Mouse (Mus musculus): ENCODE results near the gene Hus1. TPM values are rescaled to one million over a fixed set of nuclear protein-coding genes. Genes with fewer than 3 reads are reported as not detected.

The Hus1 gene
- total and polyA plus RNA-seq, 3 experiments: 14.3 to 31.0 (median 29.9) TPM

GRCm38 (mm10) chr11:9057711-9058110 lies 46.7 kb upstream of the Hus1 start:
- Histone ChIP-seq H3K4me1 (ENCODE audit: control insufficient read depth in 1 of 2, insufficient read depth in 2 of 2) (peaks cover 3 to 16% of the 10 kb centered on the region in 2 experiments; a peak in 3 of 4 replicates), H3K36me3 (replicated peaks in 1 of 2; ENCODE audit: control insufficient read depth in 1 of 2, insufficient read depth in 1 of 2, low read length in 1 of 2) (no peaks in the 10 kb centered on the region), H3K4me2 (ENCODE audit: insufficient read depth, low read depth, poor library complexity, severe bottlenecking) (no peak overlapping the region), H3K27me3 (replicated peaks) (peaks cover 78% of the 10 kb centered on the region), H3K27ac (ENCODE audit: insufficient read depth, low read depth) (no peak overlapping the region), H3K9me3 (replicated peaks; ENCODE audit: low read length) (no peaks in the 10 kb centered on the region), H3K4me3 (replicated peaks in 1 of 3; ENCODE audit: low read depth in 2 of 3, low read length in 2 of 3, poor library complexity in 1 of 3) (no peak overlapping the region), H3K79me2 (replicated peaks; ENCODE audit: control insufficient read depth, extremely low read depth, insufficient read depth, poor library complexity, severe bottlenecking) (no peaks in the 10 kb centered on the region), H3K9ac (ENCODE audit: insufficient read depth, low read depth) (no peak overlapping the region)
- in situ Hi-C loops (cut with MboI; ENCODE audit: low pct_ligation_motif_present, low pct_unique_long_range_greater_than_20kb, low sequenced_read_pairs): no loop called here
- TF ChIP-seq ELF1 (IDR thresholded peaks at IDR 0.05; ENCODE audit: low read depth, low read length) (no peak), RCOR1 (conservative IDR thresholded peaks at IDR 0.05; ENCODE audit: low read depth, low read length) (no peak), JUN (IDR thresholded peaks at IDR 0.05; ENCODE audit: insufficient read depth, low read depth, low read length) (no peak), MXI1 (IDR thresholded peaks at IDR 0.05; ENCODE audit: low read depth, low read length) (no peak), BHLHE40 (IDR thresholded peaks at IDR 0.05; ENCODE audit: low read depth, low read length) (no peak), JUND (conservative IDR thresholded peaks at IDR 0.05; ENCODE audit: low read depth, low read length) (no peak), MEF2A (IDR thresholded peaks at IDR 0.05; ENCODE audit: borderline replicate concordance, low read depth, low read length) (no peak), SMC3 (IDR thresholded peaks at IDR 0.05; ENCODE audit: low read depth, low read length) (no peak)
- dilution Hi-C loops (cut with MboI; ENCODE audit: extremely low pct_ligation_motif_present, extremely low pct_unique_long_range_greater_than_20kb, low sequenced_read_pairs): no loop called here
- DNase-seq (ENCODE audit: extremely low read depth): no peak

DNA sequence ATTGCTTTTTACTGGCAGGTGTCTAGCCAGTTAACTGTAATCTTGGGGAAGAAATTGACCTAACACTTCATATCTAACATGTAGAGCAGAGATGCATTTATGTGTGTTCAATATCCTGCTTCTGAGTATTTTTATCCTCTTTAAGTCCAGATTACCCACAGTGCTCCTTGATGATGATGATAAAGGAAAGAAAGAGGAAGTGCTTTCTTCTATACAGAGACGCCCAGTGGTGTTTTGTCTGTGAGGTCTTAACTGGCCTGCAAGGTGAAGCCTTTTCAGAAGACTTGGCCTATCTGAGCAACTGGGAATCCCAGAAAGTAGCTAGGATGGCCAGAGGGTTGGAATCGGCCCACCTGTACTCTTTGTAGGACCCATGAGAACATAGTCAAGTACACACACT lies 45.9 kb upstream of the Hus1 start:
- Histone ChIP-seq H3K4me2 (ENCODE audit: insufficient read depth, low read depth, poor library complexity, severe bottlenecking) (no peak overlapping the region), H3K36me3 (replicated peaks in 1 of 2; ENCODE audit: control insufficient read depth in 1 of 2, insufficient read depth in 1 of 2, low read length in 1 of 2) (no peaks in the 10 kb centered on the region), H3K79me2 (replicated peaks; ENCODE audit: control insufficient read depth, extremely low read depth, insufficient read depth, poor library complexity, severe bottlenecking) (no peaks in the 10 kb centered on the region), H3K4me1 (ENCODE audit: control insufficient read depth in 1 of 2, insufficient read depth in 2 of 2) (peaks cover 3 to 13% of the 10 kb centered on the region in 2 experiments; a peak in 3 of 4 replicates), H3K27ac (ENCODE audit: insufficient read depth, low read depth) (no peak overlapping the region), H3K9me3 (replicated peaks; ENCODE audit: low read length) (no peaks in the 10 kb centered on the region), H3K4me3 (replicated peaks in 1 of 3; ENCODE audit: low read depth in 2 of 3, low read length in 2 of 3, poor library complexity in 1 of 3) (no peak overlapping the region), H3K27me3 (replicated peaks) (peaks cover 80% of the 10 kb centered on the region), H3K9ac (ENCODE audit: insufficient read depth, low read depth) (no peak overlapping the region)
- dilution Hi-C loops (cut with MboI; ENCODE audit: extremely low pct_ligation_motif_present, extremely low pct_unique_long_range_greater_than_20kb, low sequenced_read_pairs) (no loop called here), in situ Hi-C loops (cut with MboI; ENCODE audit: low pct_ligation_motif_present, low pct_unique_long_range_greater_than_20kb, low sequenced_read_pairs) (no loop called here)
- TF ChIP-seq USF2 (conservative IDR thresholded peaks at IDR 0.05; ENCODE audit: low read depth, low read length) (no peak), SIN3A (IDR thresholded peaks at IDR 0.05; ENCODE audit: low read length) (no peak), ELF1 (IDR thresholded peaks at IDR 0.05; ENCODE audit: low read depth, low read length) (no peak), NRF1 (IDR thresholded peaks at IDR 0.05; ENCODE audit: low read depth, low read length) (no peak), MYC (IDR thresholded peaks at IDR 0.05; ENCODE audit: low read depth, low read length) (no peak), ZKSCAN1 (IDR thresholded peaks at IDR 0.05; ENCODE audit: borderline replicate concordance, low read depth, low read length) (no peak), MAFK (IDR thresholded peaks at IDR 0.05; ENCODE audit: insufficient replicate concordance, low read length) (no peak), RCOR1 (conservative IDR thresholded peaks at IDR 0.05; ENCODE audit: low read depth, low read length) (no peak), JUND (conservative IDR thresholded peaks at IDR 0.05; ENCODE audit: low read depth, low read length) (no peak), EP300 (IDR thresholded peaks at IDR 0.05; ENCODE audit: low read length) (no peak), MXI1 (IDR thresholded peaks at IDR 0.05; ENCODE audit: low read depth, low read length) (no peak), E2F4 (IDR thresholded peaks at IDR 0.05; ENCODE audit: insufficient replicate concordance, low read depth, low read length) (no peak), POLR2A (IDR thresholded peaks at IDR 0.05; ENCODE audit: low read depth, low read length) (no peak), TCF12 (IDR thresholded peaks at IDR 0.05; ENCODE audit: low read depth, low read length) (no peak), CTCF (conservative IDR thresholded peaks at IDR 0.05 in 1 of 2, IDR thresholded peaks at IDR 0.05 in 1 of 2; ENCODE audit: low read depth in 2 of 2, low read length in 2 of 2) (no peak)
- no peak for DNase-seq (ENCODE audit: extremely low read depth)
